Mouse (Mus musculus): ENCODE results near the gene Gp1bb. TPM values are rescaled to one million over a fixed set of nuclear protein-coding genes. Genes with fewer than 3 reads are reported as not detected.

Gene Gp1bb
- polyA plus RNA-seq, 1 experiment from 2014 or later: 32.4 TPM

DNA sequence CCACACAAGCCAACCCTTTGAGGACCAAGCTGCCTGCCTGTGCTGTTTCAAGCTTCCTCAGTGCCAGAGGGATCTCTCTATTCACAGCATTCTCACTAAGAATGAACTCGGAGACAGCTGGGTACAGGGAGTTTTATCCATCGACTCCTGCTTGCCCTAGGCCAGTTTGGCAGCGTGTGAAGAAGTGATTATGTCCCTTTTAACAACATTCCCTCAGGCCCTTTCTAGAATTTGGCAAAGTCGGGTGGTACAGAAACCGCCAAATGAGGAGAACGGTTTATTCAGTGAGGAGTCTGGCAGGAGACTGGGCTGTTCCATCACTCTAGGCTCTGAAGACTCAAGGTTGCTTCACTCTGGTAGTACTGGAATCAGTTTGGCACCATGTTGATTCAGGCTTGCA lies 2.0 kb downstream of the Gp1bb start:
- 39% methylated on average over 6 of the region's 6 CpGs for WGBS (ENCODE audit: insufficient replicate concordance)
- no peak overlapping the region for H3K27ac ChIP-seq
- H3K9me3 ChIP-seq (replicated peaks): no peaks in the 10 kb centered on the region
- peak overlapping the region; percentile 62 for H3K4me2 ChIP-seq
- peak overlapping the region; percentile 48; the same call in 1 of the 2 replicates for H3K4me3 ChIP-seq (replicated peaks)
- no peak overlapping the region for H3K9ac ChIP-seq
- no peak for DNase-seq
- peaks cover 91% of the 10 kb centered on the region for H3K27me3 ChIP-seq
- ATAC-seq (ENCODE audit: low read depth): no peak
- no peaks in the 10 kb centered on the region for H3K36me3 ChIP-seq
- peaks cover 32% of the 10 kb centered on the region for H3K4me1 ChIP-seq (replicated peaks)

DNA sequence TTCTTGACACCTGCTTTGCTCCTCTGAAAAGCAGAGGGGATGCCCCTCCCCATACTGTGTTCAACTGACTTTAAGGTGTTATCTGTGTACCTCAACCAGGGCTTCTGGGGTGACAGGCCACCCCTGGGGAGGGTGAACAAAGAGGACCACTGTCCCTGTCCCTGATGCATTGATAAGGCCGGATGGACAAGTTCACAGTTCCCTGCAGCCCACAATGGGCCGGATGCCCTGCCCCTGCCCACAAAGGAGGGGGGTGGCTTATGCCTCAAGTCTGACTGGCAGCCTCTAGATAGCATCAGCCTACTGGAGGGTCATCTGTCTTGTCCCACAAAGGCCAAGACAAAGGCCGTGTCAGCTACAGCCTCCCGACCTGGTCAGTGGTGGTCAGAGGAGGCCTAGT lies 3.1 kb downstream of the Gp1bb start:
- Histone ChIP-seq H3K27me3 (peaks cover 90% of the 10 kb centered on the region), H3K9ac (no peak overlapping the region), H3K36me3 (no peaks in the 10 kb centered on the region), H3K4me3 (replicated peaks) (no peak overlapping the region), H3K9me3 (replicated peaks) (no peaks in the 10 kb centered on the region), H3K4me1 (replicated peaks) (peaks cover 32% of the 10 kb centered on the region), H3K4me2 (no peak overlapping the region), H3K27ac (no peak overlapping the region)
- no peak for ATAC-seq (ENCODE audit: low read depth)
- no peak for DNase-seq
- WGBS (ENCODE audit: insufficient replicate concordance): 27% methylated on average over 4 of the region's 4 CpGs

DNA sequence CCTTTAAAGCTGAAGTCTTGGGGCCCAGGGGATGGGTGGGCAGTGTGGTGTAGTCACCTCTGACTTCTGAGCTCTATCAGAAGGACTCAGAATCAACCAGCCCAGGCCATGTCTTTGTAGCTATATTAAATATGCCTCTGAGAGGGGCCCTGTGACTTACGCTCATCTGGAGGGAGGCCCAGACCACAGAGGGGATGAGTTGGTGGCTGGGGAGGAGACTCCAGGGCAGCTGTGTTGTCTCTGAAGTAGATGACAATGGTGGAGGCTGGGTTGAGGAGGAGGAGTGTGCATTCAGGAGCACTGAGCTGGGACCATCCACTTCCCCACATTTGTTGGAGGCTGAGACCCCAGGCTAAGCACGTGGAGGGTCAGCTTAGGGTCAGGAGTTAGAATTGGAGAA lies 3.9 kb downstream of the Gp1bb start:
- ATAC-seq (ENCODE audit: low read depth): no peak

DNA sequence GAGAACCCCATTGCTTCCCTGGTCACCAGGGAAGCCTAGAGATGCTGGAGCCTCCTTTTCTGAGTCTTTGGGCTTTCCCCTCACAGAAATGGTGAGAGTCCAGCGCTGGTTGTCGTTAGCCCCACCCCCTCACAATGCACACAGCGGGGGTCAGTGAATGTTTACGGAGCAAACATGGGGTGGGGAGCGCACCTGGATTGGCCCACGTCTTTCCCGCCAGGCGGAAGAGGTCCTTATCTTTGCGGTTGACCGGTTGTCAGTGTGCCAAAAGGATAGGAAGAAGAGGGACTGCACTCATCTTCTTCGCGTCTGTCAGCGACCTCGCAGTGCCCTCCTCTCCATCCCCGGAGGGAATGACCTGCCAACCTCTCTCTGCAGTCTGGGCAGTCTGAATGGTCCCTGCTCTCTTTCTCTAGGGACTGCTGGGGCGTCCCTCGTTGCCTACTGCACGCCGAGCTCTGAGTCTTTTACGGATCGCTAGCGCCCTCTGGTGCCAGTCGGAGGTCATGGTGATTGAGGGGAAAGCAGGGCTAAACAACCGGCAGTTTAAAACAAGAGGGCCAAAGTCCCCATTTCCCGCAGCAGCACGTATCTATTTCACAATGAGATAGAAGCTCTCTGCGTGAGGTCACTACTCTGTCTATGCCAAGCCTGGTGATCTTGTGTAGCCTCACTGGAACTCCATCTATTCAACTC lies 4.7 kb downstream of the Gp1bb start:
- Histone ChIP-seq H3K4me3 (replicated peaks) (peak overlapping the region; percentile 24), H3K4me1 (replicated peaks) (peaks cover 32% of the 10 kb centered on the region), H3K9me3 (replicated peaks) (no peaks in the 10 kb centered on the region), H3K36me3 (no peaks in the 10 kb centered on the region), H3K9ac (no peak overlapping the region), H3K27ac (no peak overlapping the region), H3K4me2 (peak overlapping the region; percentile 58), H3K27me3 (peaks cover 81% of the 10 kb centered on the region)
- DNase-seq: peak; percentile 64
- WGBS (ENCODE audit: insufficient replicate concordance): 2% methylated on average over 27 of the region's 27 CpGs
- ATAC-seq (ENCODE audit: low read depth): peak; percentile 62

More for the DNA sequence above, 3.9 kb downstream of the Gp1bb start:
- Histone ChIP-seq H3K4me2 (no peak overlapping the region), H3K36me3 (no peaks in the 10 kb centered on the region), H3K9me3 (replicated peaks) (no peaks in the 10 kb centered on the region), H3K4me3 (replicated peaks) (no peak overlapping the region), H3K27me3 (peaks cover 89% of the 10 kb centered on the region), H3K4me1 (replicated peaks) (peaks cover 32% of the 10 kb centered on the region), H3K27ac (no peak overlapping the region), H3K9ac (no peak overlapping the region)
- DNase-seq: no peak
- WGBS (ENCODE audit: insufficient replicate concordance): 52% methylated on average over 2 of the region's 2 CpGs

DNA sequence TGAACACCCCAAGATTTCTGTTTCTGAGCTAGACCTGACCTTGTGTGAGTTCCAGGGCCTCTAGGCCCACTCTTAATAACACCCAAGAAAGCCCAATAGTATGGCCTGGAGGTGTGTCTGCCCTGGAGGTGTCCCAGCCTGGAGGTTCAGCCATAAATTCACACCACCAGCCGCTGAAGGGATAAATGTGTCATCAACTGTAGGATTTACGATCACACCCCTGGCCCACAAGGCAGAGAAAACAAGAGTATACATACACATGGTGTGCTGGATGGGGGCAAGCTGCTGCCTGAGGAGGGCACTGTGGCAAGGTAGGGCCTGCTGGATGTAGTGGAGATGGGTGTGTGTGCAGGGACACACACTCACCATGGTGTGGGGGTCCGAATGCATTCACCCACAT lies 8.9 kb downstream of the Gp1bb start:
- no peak overlapping the region for H3K9ac ChIP-seq
- peaks cover 15% of the 10 kb centered on the region for H3K4me1 ChIP-seq (replicated peaks)
- H3K4me3 ChIP-seq (replicated peaks): no peak overlapping the region
- no peak overlapping the region for H3K27ac ChIP-seq
- H3K27me3 ChIP-seq: peaks cover 79% of the 10 kb centered on the region
- 64% methylated on average over 3 of the region's 3 CpGs for WGBS (ENCODE audit: insufficient replicate concordance)
- DNase-seq: no peak
- no peaks in the 10 kb centered on the region for H3K9me3 ChIP-seq (replicated peaks)
- ATAC-seq (ENCODE audit: low read depth): no peak
- no peaks in the 10 kb centered on the region for H3K36me3 ChIP-seq
- H3K4me2 ChIP-seq: no peak overlapping the region

DNA sequence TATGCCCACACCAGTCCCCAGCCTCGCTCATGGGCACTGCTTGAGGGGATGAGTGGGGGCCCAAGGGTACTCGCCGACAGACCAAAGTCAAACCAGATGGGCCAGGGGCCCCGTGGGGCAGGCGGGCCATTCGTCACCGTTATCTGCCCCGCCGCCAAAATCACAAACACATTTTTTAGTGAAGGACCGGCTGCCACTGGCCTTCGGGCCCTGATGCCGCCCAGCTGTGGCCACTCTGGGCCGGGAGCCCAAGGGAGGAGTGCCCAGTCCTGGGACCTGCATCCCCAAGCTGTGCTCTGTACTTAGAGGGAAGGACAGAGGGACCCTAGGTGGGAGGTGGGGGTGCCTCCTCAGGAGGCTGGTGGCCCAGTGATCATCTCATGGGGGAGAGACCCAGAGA lies 10.5 kb downstream of the Gp1bb start:
- H3K4me1 ChIP-seq (replicated peaks): peaks cover 1% of the 10 kb centered on the region; the same call in 1 of the 2 replicates
- peaks cover 81% of the 10 kb centered on the region for H3K27me3 ChIP-seq
- no peak overlapping the region for H3K4me2 ChIP-seq
- 57% methylated on average over 13 of the region's 13 CpGs for WGBS (ENCODE audit: insufficient replicate concordance)
- H3K9ac ChIP-seq: no peak overlapping the region
- no peak for DNase-seq
- H3K9me3 ChIP-seq (replicated peaks): no peaks in the 10 kb centered on the region
- no peak overlapping the region for H3K4me3 ChIP-seq (replicated peaks)
- ATAC-seq (ENCODE audit: low read depth): no peak
- no peak overlapping the region for H3K27ac ChIP-seq
- no peaks in the 10 kb centered on the region for H3K36me3 ChIP-seq

DNA sequence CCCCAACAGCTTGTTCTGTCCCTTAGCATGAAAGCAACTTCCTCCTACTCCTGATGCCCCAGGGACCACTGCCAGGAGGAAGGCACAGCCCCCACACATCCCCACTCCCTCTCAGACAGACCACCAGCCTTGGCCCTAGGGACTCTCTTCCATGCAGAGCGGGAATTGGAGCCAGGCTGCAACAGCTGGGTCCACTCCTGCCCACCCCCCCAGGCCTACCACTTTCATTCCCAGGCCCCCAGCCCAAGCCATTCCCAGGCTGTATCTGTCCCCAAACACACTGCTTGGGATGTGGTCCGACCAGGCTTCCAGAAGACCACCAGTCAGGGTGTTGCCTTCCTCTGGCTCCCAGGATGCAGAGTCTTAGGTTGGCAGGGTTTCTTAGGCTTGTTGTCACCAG lies 13.1 kb downstream of the Gp1bb start:
- Histone ChIP-seq H3K36me3 (no peaks in the 10 kb centered on the region), H3K27me3 (peaks cover 72% of the 10 kb centered on the region), H3K4me3 (replicated peaks) (no peak overlapping the region), H3K4me2 (no peak overlapping the region), H3K4me1 (replicated peaks) (0 out of 2 replicates have a peak, but pooled peaks cover 1% of the 10 kb centered on the region), H3K9me3 (replicated peaks) (no peaks in the 10 kb centered on the region), H3K27ac (no peak overlapping the region), H3K9ac (no peak overlapping the region)
- WGBS (ENCODE audit: insufficient replicate concordance): 44% methylated on average over 2 of the region's 2 CpGs
- ATAC-seq (ENCODE audit: low read depth): no peak
- DNase-seq: no peak

DNA sequence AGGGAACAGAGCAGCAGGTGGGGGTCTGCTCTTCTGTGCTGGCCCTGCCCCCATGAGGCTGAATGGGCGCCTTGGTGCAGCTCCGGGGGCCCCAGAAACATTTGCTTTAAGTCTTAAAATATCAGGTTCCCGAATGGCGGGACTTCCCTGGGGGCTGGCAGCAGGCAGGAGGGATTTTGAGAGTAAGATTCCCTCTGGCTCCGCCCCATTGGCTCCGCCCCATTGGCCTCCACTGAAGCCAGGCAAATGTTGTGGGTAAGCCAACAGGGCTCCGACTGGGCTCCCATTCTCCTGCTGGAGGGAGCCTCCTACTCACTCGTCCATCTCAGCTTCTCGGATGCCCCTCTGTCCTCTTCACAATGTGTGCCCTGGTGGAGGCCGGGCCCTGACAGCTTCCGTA lies 14.0 kb downstream of the Gp1bb start:
- Histone ChIP-seq H3K9me3 (replicated peaks) (no peaks in the 10 kb centered on the region), H3K4me2 (no peak overlapping the region), H3K27ac (no peak overlapping the region), H3K27me3 (peaks cover 65% of the 10 kb centered on the region), H3K4me1 (replicated peaks) (0 out of 2 replicates have a peak, but pooled peaks cover 2% of the 10 kb centered on the region), H3K4me3 (replicated peaks) (no peak overlapping the region), H3K9ac (no peak overlapping the region), H3K36me3 (no peaks in the 10 kb centered on the region)
- WGBS (ENCODE audit: insufficient replicate concordance): 13% methylated on average over 11 of the region's 11 CpGs
- DNase-seq (no peak), ATAC-seq (ENCODE audit: low read depth) (no peak)

DNA sequence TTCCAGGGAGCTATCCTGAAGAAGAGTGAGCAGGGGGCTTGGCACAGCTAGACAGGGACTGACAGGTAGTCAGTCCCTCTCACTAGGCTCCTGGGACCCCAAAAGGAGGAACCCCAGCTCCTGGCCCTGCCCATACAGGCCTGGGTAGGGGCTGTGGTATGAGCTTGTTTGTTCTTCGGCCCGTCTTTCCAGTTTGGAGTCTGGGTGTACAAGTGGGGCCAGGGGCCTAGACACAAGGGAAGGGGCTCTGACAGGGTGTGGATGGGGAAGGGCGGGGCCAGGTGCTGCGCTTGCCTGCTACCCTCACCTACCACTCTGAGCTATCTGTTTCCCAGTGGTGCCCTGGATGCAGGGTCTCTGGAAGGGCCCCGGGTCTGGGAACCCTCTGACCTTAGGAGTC lies 16.5 kb downstream of the Gp1bb start:
- 68% methylated on average over 5 of the region's 5 CpGs for WGBS (ENCODE audit: insufficient replicate concordance)
- 0 out of 2 replicates have a peak, but pooled peaks cover 2% of the 10 kb centered on the region for H3K4me1 ChIP-seq (replicated peaks)
- no peak for ATAC-seq (ENCODE audit: low read depth)
- H3K27ac ChIP-seq: no peak overlapping the region
- no peak overlapping the region for H3K4me2 ChIP-seq
- H3K9me3 ChIP-seq (replicated peaks): no peaks in the 10 kb centered on the region
- no peak overlapping the region for H3K4me3 ChIP-seq (replicated peaks)
- H3K27me3 ChIP-seq: peaks cover 49% of the 10 kb centered on the region
- H3K36me3 ChIP-seq: no peaks in the 10 kb centered on the region
- no peak for DNase-seq
- no peak overlapping the region for H3K9ac ChIP-seq

DNA sequence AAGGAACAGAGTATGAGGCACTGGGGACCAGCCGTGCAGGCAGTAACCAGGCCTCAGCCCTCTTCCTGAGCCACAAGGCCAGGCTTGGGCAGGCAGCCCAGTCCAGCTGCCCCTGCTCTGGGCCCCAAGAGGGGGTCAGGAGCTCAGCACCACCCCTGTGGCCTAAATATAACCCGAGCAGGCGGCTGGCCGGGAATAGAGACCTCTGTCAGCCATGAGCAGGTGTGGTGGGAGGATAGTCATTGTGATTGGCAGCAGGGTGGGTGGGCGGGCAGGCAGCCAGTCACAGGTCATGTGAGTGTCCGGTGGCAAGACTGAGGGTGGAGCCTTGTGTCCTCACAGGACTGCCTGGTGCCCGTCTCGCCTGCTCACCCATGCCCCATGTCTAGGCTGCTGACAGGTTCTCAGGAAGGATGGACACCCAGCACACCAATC lies 17.9 kb downstream of the Gp1bb start:
- H3K9ac ChIP-seq: no peak overlapping the region
- no peaks in the 10 kb centered on the region for H3K9me3 ChIP-seq (replicated peaks)
- WGBS (ENCODE audit: insufficient replicate concordance): 51% methylated on average over 8 of the region's 8 CpGs

DNA sequence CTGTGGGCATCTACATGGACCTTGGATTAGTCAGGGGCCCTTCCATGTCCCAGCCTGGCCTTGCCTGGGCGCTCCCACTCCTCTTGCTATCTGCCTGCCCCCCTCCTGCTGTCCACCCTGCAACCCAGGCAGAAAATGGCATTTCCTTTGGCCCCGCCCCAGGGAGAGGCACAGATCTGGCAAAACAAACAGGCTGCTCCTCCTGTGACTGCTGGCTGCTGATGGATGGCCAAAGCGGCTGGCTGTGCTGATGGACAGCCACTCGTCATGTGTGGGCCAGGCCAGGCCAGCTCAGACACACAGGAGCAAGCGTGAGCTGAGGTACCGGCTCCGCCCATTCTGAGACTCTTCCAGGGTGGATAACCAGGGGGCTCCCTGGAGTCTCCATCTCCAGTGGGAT lies 20.8 kb downstream of the Gp1bb start:
- Histone ChIP-seq H3K36me3 (no peaks in the 10 kb centered on the region), H3K27ac (no peak overlapping the region), H3K4me2 (no peak overlapping the region), H3K9me3 (replicated peaks) (no peaks in the 10 kb centered on the region), H3K4me1 (replicated peaks) (0 out of 2 replicates have a peak, but pooled peaks cover 2% of the 10 kb centered on the region), H3K9ac (no peak overlapping the region), H3K4me3 (replicated peaks) (no peak overlapping the region), H3K27me3 (peaks cover 21% of the 10 kb centered on the region)
- DNase-seq (no peak), ATAC-seq (ENCODE audit: low read depth) (no peak)
- 63% methylated on average over 7 of the region's 7 CpGs for WGBS (ENCODE audit: insufficient replicate concordance)

More for the DNA sequence above, 17.9 kb downstream of the Gp1bb start:
- Histone ChIP-seq H3K27ac (no peak overlapping the region), H3K4me1 (replicated peaks) (0 out of 2 replicates have a peak, but pooled peaks cover 2% of the 10 kb centered on the region), H3K36me3 (no peaks in the 10 kb centered on the region), H3K4me3 (replicated peaks) (no peak overlapping the region), H3K4me2 (no peak overlapping the region), H3K27me3 (peaks cover 35% of the 10 kb centered on the region)
- DNase-seq (no peak), ATAC-seq (ENCODE audit: low read depth) (0 out of 2 replicates have a peak, but pooled peaks have one; percentile 7)

DNA sequence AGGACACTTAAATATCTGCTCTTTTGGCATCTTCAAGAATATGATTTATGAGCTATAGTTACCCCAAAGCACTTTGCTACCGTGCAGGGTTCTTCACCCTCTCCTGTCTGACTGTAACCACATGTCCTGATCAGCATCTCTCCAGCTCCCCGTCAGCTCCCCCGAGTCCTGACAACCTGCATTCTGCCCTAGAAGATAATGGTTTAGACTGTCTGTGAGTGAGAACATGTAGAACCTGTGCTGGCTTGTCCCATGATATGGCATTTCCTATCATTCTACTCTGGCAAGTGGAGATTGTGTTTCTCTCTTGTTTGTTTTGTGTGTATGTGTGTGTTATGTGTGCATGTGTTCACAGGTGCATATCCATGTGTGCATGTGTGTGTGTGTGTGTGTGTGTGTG lies 24.2 kb downstream of the Gp1bb start:
- no peaks in the 10 kb centered on the region for H3K36me3 ChIP-seq
- no peak overlapping the region for H3K4me2 ChIP-seq
- 11% methylated on average over 3 of the region's 3 CpGs for WGBS (ENCODE audit: insufficient replicate concordance)
- ATAC-seq (ENCODE audit: low read depth) (no peak), DNase-seq (no peak)
- H3K9me3 ChIP-seq (replicated peaks): no peaks in the 10 kb centered on the region
- no peak overlapping the region for H3K9ac ChIP-seq
- no peaks in the 10 kb centered on the region for H3K4me1 ChIP-seq (replicated peaks)
- H3K27me3 ChIP-seq: peaks cover 41% of the 10 kb centered on the region
- H3K27ac ChIP-seq: no peak overlapping the region
- H3K4me3 ChIP-seq (replicated peaks): no peak overlapping the region

Data from liver, embryonic 13.5 days (tissue).